Mouse (Mus musculus): Measurements from ENCODE around the gene Cd48.

The Cd48 gene

GRCm38 (mm10) chr1:171715434-171715833 is 33.6 kb downstream of the Cd48 start:
- H3K4me1 ChIP-seq (replicated peaks; ENCODE audit: low read depth, low read length): no peaks in the 10 kb centered on the region
- no peaks in the 10 kb centered on the region for H3K27me3 ChIP-seq (ENCODE audit: insufficient read depth, low read length)
- TF ChIP-seq NANOG (IDR thresholded peaks at IDR 0.05; ENCODE audit: borderline replicate concordance, low read length) (no peak), POU5F1 (IDR thresholded peaks at IDR 0.05; ENCODE audit: borderline replicate concordance, low read length) (no peak), CTCF (conservative IDR thresholded peaks at IDR 0.05; ENCODE audit: low read length) (no peak)
- H3K9me3 ChIP-seq (ENCODE audit: low read length): no peaks in the 10 kb centered on the region
- no peaks in the 10 kb centered on the region for H3K36me3 ChIP-seq (ENCODE audit: insufficient read depth, low read length)
- no peak overlapping the region for H3K4me3 ChIP-seq (replicated peaks; ENCODE audit: low read length)

DNA sequence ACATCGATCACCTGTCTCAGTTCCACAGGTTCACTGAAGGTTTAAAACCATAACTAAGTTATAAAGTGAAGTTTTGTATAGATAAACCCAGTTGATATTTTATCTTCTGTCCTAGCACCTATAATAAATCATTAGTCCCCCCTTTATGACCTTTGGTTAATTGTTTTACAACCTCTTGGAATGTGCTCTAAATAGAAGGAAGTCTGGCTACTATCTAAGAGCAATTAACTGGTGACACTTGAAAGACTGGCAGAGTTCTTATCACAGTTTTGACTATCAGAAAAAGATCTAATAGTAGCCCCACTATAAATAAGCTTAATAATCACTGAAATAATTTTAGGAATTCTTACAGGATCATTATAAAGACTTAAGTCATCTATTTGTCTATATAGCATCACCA is 34.4 kb downstream of the Cd48 start:
- H3K9me3 ChIP-seq (ENCODE audit: low read length): no peaks in the 10 kb centered on the region
- no peaks in the 10 kb centered on the region for H3K4me1 ChIP-seq (replicated peaks; ENCODE audit: low read depth, low read length)
- no peak for TF ChIP-seq NANOG (IDR thresholded peaks at IDR 0.05; ENCODE audit: borderline replicate concordance, low read length)
- no peak for TF ChIP-seq POU5F1 (IDR thresholded peaks at IDR 0.05; ENCODE audit: borderline replicate concordance, low read length)
- no peak for TF ChIP-seq CTCF (conservative IDR thresholded peaks at IDR 0.05; ENCODE audit: low read length)
- no peaks in the 10 kb centered on the region for H3K36me3 ChIP-seq (ENCODE audit: insufficient read depth, low read length)
- H3K27me3 ChIP-seq (ENCODE audit: insufficient read depth, low read length): no peaks in the 10 kb centered on the region
- no peak overlapping the region for H3K4me3 ChIP-seq (replicated peaks; ENCODE audit: low read length)

DNA sequence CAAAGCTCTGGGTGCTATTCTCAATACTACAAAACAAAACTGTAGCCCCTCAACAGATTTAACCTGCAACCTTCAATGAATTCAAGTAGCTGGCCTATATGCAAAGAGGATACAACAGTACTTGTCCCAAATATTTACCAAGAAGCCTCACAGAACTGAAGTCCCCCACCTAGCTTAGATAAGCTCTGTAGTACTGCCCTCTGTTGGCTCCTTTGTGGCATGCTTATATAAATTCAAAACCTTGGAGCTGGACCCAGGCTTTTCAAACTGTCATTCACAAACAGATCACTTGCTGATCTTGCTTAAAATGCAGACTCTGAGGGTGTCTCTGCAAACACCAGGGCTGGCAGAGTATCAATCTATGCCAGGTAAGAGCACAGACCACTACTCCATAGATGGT is 49.4 kb downstream of the Cd48 start:
- H3K9me3 ChIP-seq (ENCODE audit: low read length): peaks cover 39% of the 10 kb centered on the region
- no peaks in the 10 kb centered on the region for H3K4me1 ChIP-seq (replicated peaks; ENCODE audit: low read depth, low read length)
- H3K27me3 ChIP-seq (ENCODE audit: insufficient read depth, low read length): no peaks in the 10 kb centered on the region
- no peak for TF ChIP-seq POU5F1 (IDR thresholded peaks at IDR 0.05; ENCODE audit: borderline replicate concordance, low read length)
- no peak for TF ChIP-seq CTCF (conservative IDR thresholded peaks at IDR 0.05; ENCODE audit: low read length)
- TF ChIP-seq NANOG (IDR thresholded peaks at IDR 0.05; ENCODE audit: borderline replicate concordance, low read length): no peak
- H3K4me3 ChIP-seq (replicated peaks; ENCODE audit: low read length): no peak overlapping the region
- H3K36me3 ChIP-seq (ENCODE audit: insufficient read depth, low read length): no peaks in the 10 kb centered on the region

DNA sequence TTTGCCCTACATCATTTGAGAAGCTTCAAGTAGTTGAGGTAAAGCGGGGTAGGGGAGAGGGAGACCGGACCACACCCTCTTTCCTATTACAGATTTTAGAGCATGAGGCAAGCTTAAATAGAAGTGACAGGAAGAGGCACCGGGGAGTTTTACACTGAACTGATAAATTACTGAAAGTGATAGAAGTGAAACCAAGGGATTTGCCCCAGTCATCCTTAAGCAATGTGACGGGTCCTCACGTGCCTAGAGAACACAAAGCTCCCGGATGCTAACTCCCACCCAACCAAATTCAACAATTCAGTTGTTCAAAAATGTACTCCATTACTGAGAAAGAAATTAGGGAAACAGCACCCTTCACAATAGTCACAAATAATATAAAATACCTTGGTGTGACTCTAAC is 53.1 kb downstream of the Cd48 start:
- no peaks in the 10 kb centered on the region for H3K27me3 ChIP-seq (ENCODE audit: insufficient read depth, low read length)
- H3K4me3 ChIP-seq (replicated peaks; ENCODE audit: low read length): no peak overlapping the region
- no peak for TF ChIP-seq NANOG (IDR thresholded peaks at IDR 0.05; ENCODE audit: borderline replicate concordance, low read length)
- TF ChIP-seq POU5F1 (IDR thresholded peaks at IDR 0.05; ENCODE audit: borderline replicate concordance, low read length): no peak
- no peak for TF ChIP-seq CTCF (conservative IDR thresholded peaks at IDR 0.05; ENCODE audit: low read length)
- no peaks in the 10 kb centered on the region for H3K4me1 ChIP-seq (replicated peaks; ENCODE audit: low read depth, low read length)
- peaks cover 12% of the 10 kb centered on the region for H3K9me3 ChIP-seq (ENCODE audit: low read length)
- no peaks in the 10 kb centered on the region for H3K36me3 ChIP-seq (ENCODE audit: insufficient read depth, low read length)

DNA sequence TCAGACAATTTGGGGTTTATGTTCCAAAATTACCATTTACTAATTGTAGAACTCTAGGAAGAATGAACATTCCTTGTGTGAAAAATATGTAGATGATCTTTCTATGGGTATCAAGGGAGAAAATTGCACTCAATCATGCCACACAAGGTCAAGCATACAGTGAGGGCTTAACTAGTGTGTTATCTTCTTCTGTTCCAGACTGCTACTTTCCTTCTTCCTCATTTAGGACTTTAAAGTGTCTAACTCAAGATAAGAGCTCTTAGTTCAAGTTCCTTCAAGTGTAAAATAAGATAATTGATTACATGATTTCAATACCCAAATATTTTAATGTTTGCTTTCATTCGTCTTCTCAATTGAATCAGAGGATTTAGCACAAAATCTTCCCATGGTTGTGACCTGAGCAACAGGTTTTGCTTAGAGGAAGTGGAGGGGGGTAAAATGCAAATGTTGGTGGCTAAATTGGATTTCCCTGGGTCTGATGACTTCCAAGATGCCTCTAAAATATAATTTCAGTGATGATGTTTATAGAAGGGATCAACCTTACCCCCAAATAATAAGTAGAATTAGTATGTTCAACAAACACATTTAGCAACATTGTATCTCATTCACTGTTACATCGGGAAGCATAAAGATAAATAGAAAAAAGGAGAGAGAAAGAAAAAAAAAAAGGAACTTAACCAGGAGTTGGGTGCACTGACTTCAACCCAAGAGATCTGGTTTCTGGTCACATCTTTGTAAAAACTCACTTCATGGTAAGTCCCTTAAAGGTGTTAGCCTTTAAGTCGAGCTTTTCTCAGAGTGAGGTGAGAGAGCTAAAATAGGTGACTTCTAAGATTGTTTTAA is 66.5 kb downstream of the Cd48 start:
- Histone ChIP-seq H3K4me1 (replicated peaks; ENCODE audit: low read depth, low read length) (no peaks in the 10 kb centered on the region), H3K27me3 (ENCODE audit: insufficient read depth, low read length) (no peaks in the 10 kb centered on the region), H3K9me3 (ENCODE audit: low read length) (peaks cover 9% of the 10 kb centered on the region), H3K4me3 (replicated peaks; ENCODE audit: low read length) (no peak overlapping the region), H3K36me3 (ENCODE audit: insufficient read depth, low read length) (no peaks in the 10 kb centered on the region)
- no peak for TF ChIP-seq NANOG (IDR thresholded peaks at IDR 0.05; ENCODE audit: borderline replicate concordance, low read length)
